Mouse (Mus musculus): ENCODE data around the gene Hyou1.
"Not testable (repeated sequence)": the region's sequence is repeated elsewhere in the genome, so short reads cannot be mapped to it uniquely, and the experiment has no call there.

Gene Hyou1

GRCm38 (mm10) chr9:44379054-44379834, at the start of gene Hyou1:
Gene Hyou1 (plus strand): TSS chr9:44379490.
- DNase-seq (ENCODE audit: low read depth, low spot score), result peak; percentile 99

GRCm38 (mm10) chr9:44330736-44331135, 48.6 kb upstream of the Hyou1 start:
- DNase-seq (ENCODE audit: low read depth, low spot score), result no peak

- no peak for DNase-seq (ENCODE audit: low read depth, low spot score)
Observed at GRCm38 (mm10) chr9:44332918-44333638, 46.2 kb upstream of the Hyou1 start.

- DNase-seq (ENCODE audit: low read depth, low spot score), result peak; percentile 98
Observed at GRCm38 (mm10) chr9:44334396-44335330, 44.6 kb upstream of the Hyou1 start, which contains the start of gene H2afx. Gene H2afx (plus strand): TSS chr9:44334694.

GRCm38 (mm10) chr9:44335331-44336092, 43.8 kb upstream of the Hyou1 start:
- peak; percentile 28 for DNase-seq (ENCODE audit: low read depth, low spot score)

- DNase-seq (ENCODE audit: low read depth, low spot score), result no peak
Observed at GRCm38 (mm10) chr9:44336093-44336406, 43.2 kb upstream of the Hyou1 start.

- not testable (repeated sequence) for DNase-seq (ENCODE audit: low read depth, low spot score)
Observed at GRCm38 (mm10) chr9:44336513-44336912, 42.8 kb upstream of the Hyou1 start.

GRCm38 (mm10) chr9:44336964-44337363, 42.3 kb upstream of the Hyou1 start:
- no peak for DNase-seq (ENCODE audit: low read depth, low spot score)

- no peak for DNase-seq (ENCODE audit: low read depth, low spot score)
Observed at GRCm38 (mm10) chr9:44337436-44338169, 41.7 kb upstream of the Hyou1 start.

GRCm38 (mm10) chr9:44338574-44338973, 40.7 kb upstream of the Hyou1 start:
- no peak for DNase-seq (ENCODE audit: low read depth, low spot score)

GRCm38 (mm10) chr9:44341487-44341886, 37.8 kb upstream of the Hyou1 start:
- DNase-seq (ENCODE audit: low read depth, low spot score), result no peak

GRCm38 (mm10) chr9:44342173-44342572, 37.1 kb upstream of the Hyou1 start:
- DNase-seq (ENCODE audit: low read depth, low spot score), result no peak

GRCm38 (mm10) chr9:44342605-44343004, 36.7 kb upstream of the Hyou1 start:
- DNase-seq (ENCODE audit: low read depth, low spot score), result no peak

- DNase-seq (ENCODE audit: low read depth, low spot score), result no peak
Observed at GRCm38 (mm10) chr9:44343290-44343689, 36.0 kb upstream of the Hyou1 start.

GRCm38 (mm10) chr9:44343781-44344421, 35.4 kb upstream of the Hyou1 start, which contains the start of gene Hmbs:
Gene Hmbs (minus strand): TSS chr9:44344228.
- peak; percentile 93 for DNase-seq (ENCODE audit: low read depth, low spot score)

- DNase-seq (ENCODE audit: low read depth, low spot score), result no peak
Observed at GRCm38 (mm10) chr9:44345570-44346433, 33.5 kb upstream of the Hyou1 start.

- no peak for DNase-seq (ENCODE audit: low read depth, low spot score)
Observed at GRCm38 (mm10) chr9:44347166-44347565, 32.1 kb upstream of the Hyou1 start.

- no peak for DNase-seq (ENCODE audit: low read depth, low spot score)
Observed at GRCm38 (mm10) chr9:44347621-44348020, 31.7 kb upstream of the Hyou1 start.

- no peak for DNase-seq (ENCODE audit: low read depth, low spot score)
Observed at GRCm38 (mm10) chr9:44348546-44348945, 30.7 kb upstream of the Hyou1 start.

Data from CD4-positive, CD25-positive, alpha-beta regulatory T cell, adult 2 months (primary cell).